Mouse (Mus musculus): ENCODE measurements around the gene Hist1h2an.
A peak's percentile ranks its signal among the peaks of the same experiment; 100 is the strongest.
"Not testable (repeated sequence)": the region's sequence is repeated elsewhere in the genome, so short reads cannot be mapped to it uniquely, and the experiment has no call there.

The Hist1h2an gene

GRCm38 (mm10) chr13:21786899-21787629 is at the start of gene Hist1h2an, which contains the start of gene Hist1h2bp:
Hist1h2an (minus strand) TSS chr13:21787218.
Hist1h2bp (plus strand) TSS chr13:21787461.
- DNase-seq (ENCODE audit: low spot score in 2 of 2): peak; percentile 86 to 89

- not testable (repeated sequence) for DNase-seq (ENCODE audit: low spot score in 2 of 2)
Observed at GRCm38 (mm10) chr13:21833461-21833860, 46.4 kb upstream of the Hist1h2an start, which contains the start of the genes Hist1h2ap and Hist1h2br. Hist1h2ap (minus strand) TSS chr13:21833507. Hist1h2br (plus strand) TSS chr13:21833743.

GRCm38 (mm10) chr13:21831418-21832394 is 44.7 kb upstream of the Hist1h2an start, which contains the start of gene Hist1h4n:
Hist1h4n (minus strand) TSS chr13:21832196.
- peak; percentile 18 to 40 for DNase-seq (ENCODE audit: low spot score in 2 of 2)

- no peak for DNase-seq (ENCODE audit: low spot score in 2 of 2)
Observed at GRCm38 (mm10) chr13:21830344-21830743, 43.3 kb upstream of the Hist1h2an start.

GRCm38 (mm10) chr13:21828511-21828910 is 41.5 kb upstream of the Hist1h2an start:
- DNase-seq (ENCODE audit: low spot score in 2 of 2): no peak

- not testable (repeated sequence) for DNase-seq (ENCODE audit: low spot score in 2 of 2)
Observed at GRCm38 (mm10) chr13:21820082-21820890, 33.3 kb upstream of the Hist1h2an start.

GRCm38 (mm10) chr13:21812092-21812491 is 25.1 kb upstream of the Hist1h2an start:
- not testable (repeated sequence) for DNase-seq (ENCODE audit: low spot score in 2 of 2)

GRCm38 (mm10) chr13:21811539-21811938 is 24.5 kb upstream of the Hist1h2an start, which contains the start of gene Hist1h4m:
Hist1h4m (plus strand) TSS chr13:21811746.
- peak; percentile 38 to 56 for DNase-seq (ENCODE audit: low spot score in 2 of 2)

- not testable (repeated sequence) for DNase-seq (ENCODE audit: low spot score in 2 of 2)
Observed at GRCm38 (mm10) chr13:21811074-21811473, 24.1 kb upstream of the Hist1h2an start.

GRCm38 (mm10) chr13:21810073-21810472 is 23.1 kb upstream of the Hist1h2an start, which contains the start of the genes Hist1h2bq and Hist1h2ao:
Hist1h2bq (minus strand) TSS chr13:21810197.
Hist1h2ao (plus strand) TSS chr13:21810465.
- DNase-seq (ENCODE audit: low spot score in 2 of 2): not testable (repeated sequence)

- not testable (repeated sequence) for DNase-seq (ENCODE audit: low spot score in 2 of 2)
Observed at GRCm38 (mm10) chr13:21803058-21803457, 16.0 kb upstream of the Hist1h2an start.

- not testable (repeated sequence) for DNase-seq (ENCODE audit: low spot score in 2 of 2)
Observed at GRCm38 (mm10) chr13:21797163-21797562, 10.1 kb upstream of the Hist1h2an start.

GRCm38 (mm10) chr13:21795584-21795983 is 8.6 kb upstream of the Hist1h2an start:
- DNase-seq (ENCODE audit: low spot score in 2 of 2): no peak

- no peak for DNase-seq (ENCODE audit: low spot score in 2 of 2)
Observed at GRCm38 (mm10) chr13:21790601-21791283, 3.7 kb upstream of the Hist1h2an start.

GRCm38 (mm10) chr13:21789925-21790324 is 2.9 kb upstream of the Hist1h2an start:
- no peak for DNase-seq (ENCODE audit: low spot score in 2 of 2)

GRCm38 (mm10) chr13:21787760-21788593 is 959 bp upstream of the Hist1h2an start:
- no peak for DNase-seq (ENCODE audit: low spot score in 2 of 2)

GRCm38 (mm10) chr13:21786189-21786898 is 674 bp downstream of the Hist1h2an start:
- DNase-seq (ENCODE audit: low spot score in 2 of 2): no peak

GRCm38 (mm10) chr13:21784311-21784710 is 2.7 kb downstream of the Hist1h2an start:
- DNase-seq (ENCODE audit: low spot score in 2 of 2): no peak

GRCm38 (mm10) chr13:21783734-21784161 is 3.3 kb downstream of the Hist1h2an start:
- DNase-seq (ENCODE audit: low spot score in 2 of 2): peak; percentile 14
